Mouse (Mus musculus) limb, embryonic 14.5 days (tissue): ENCODE measurements at regions not wholly inside any gene's neighbourhood (a gene's known extent, or its start where the extent isn't known, plus 50 kb on each side); places are given as distances from the start of the nearest gene placed in this dataset.

Experiments
- ATAC-seq: fragments of 200-750 bp; cut with Nextera tagmentation; 2 replicates; pipeline ENCODE4 v1.8.0; 2017; ENCODE audit warnings: low read depth, moderate number of reproducible peaks, moderate TSS enrichment; ENCODE audit not compliant: low FRiP score
- DNase-seq: peaks from one replicate; pipeline ENCODE4 v3.0.0-alpha.2; 2015; ENCODE audit warnings: low spot score
- H3K27ac ChIP-seq: fragments of 300-500 bp; sonication (generic); replicated peaks from 2 replicates; pipeline ENCODE4 v1.5.1; 2014; ENCODE audit warnings: low read depth, mild to moderate bottlenecking, low read length, moderate library complexity, mixed read lengths
- H3K27me3 ChIP-seq: fragments of 300-500 bp; sonication (generic); 2 replicates; pipeline ENCODE4 v1.6.1; 2014; ENCODE audit warnings: low read length, mixed read lengths; ENCODE audit not compliant: control insufficient read depth, insufficient read depth
- H3K36me3 ChIP-seq: fragments of 300-500 bp; sonication (generic); 2 replicates; pipeline ENCODE4 v1.6.1; 2014; ENCODE audit warnings: mild to moderate bottlenecking, low read length, moderate library complexity, mixed read lengths; ENCODE audit not compliant: control insufficient read depth, insufficient read depth
- H3K4me1 ChIP-seq: fragments of 300-500 bp; sonication (generic); 2 replicates; pipeline ENCODE4 v1.6.1; 2014; ENCODE audit warnings: antibody characterized with exemption, low read length, mixed read lengths; ENCODE audit not compliant: control insufficient read depth, insufficient read depth
- H3K4me2 ChIP-seq: fragments of 300-500 bp; sonication (generic); replicated peaks from 2 replicates; pipeline ENCODE4 v1.6.1; 2014; ENCODE audit warnings: low read depth, mild to moderate bottlenecking, low read length, moderate library complexity; ENCODE audit not compliant: severe bottlenecking
- H3K4me3 ChIP-seq: fragments of 300-500 bp; sonication (generic); replicated peaks from 2 replicates; pipeline ENCODE4 v1.5.1; 2014; ENCODE audit warnings: low read length
- H3K9ac ChIP-seq: fragments of 300-500 bp; sonication (generic); 2 replicates; pipeline ENCODE4 v1.6.1; 2014; ENCODE audit warnings: mild to moderate bottlenecking, low read depth, low read length, moderate library complexity; ENCODE audit not compliant: severe bottlenecking
- H3K9me3 ChIP-seq: fragments of 300-500 bp; sonication (generic); 2 replicates; pipeline ENCODE4 v1.6.1; 2016; ENCODE audit warnings: low read length; ENCODE audit not compliant: control insufficient read depth
- POLR2A ChIP-seq: fragments of 200-500 bp; IDR thresholded peaks from 2 replicates; pipeline ENCODE4 v1.8.0; 2012; ENCODE audit warnings: inconsistent platforms, mild to moderate bottlenecking, moderate library complexity, borderline replicate concordance; ENCODE audit not compliant: insufficient read depth, insufficient read length; ENCODE audit errors: extremely low read depth
- whole genome bisulfite sequencing: fragments of 180-500 bp; shearing (Covaris S2); extraction: QIAGEN DNeasy Blood & Tissue Kit; methylation state at CpG from one replicate; pipeline ENCODE4 v1.1.7; 2014; 5-methylcytosine and 5-hydroxymethylcytosine counted together

GRCm38 (mm10) chr12:12498621-12499020 lies 236.7 kb downstream of the Fam49a start:
- Histone ChIP-seq H3K4me1 (no peaks in the 10 kb centered on the region), H3K36me3 (no peaks in the 10 kb centered on the region), H3K4me3 (no peak overlapping the region), H3K4me2 (no peak overlapping the region), H3K27me3 (no peaks in the 10 kb centered on the region), H3K27ac (no peak overlapping the region), H3K9ac (no peak overlapping the region), H3K9me3 (no peaks in the 10 kb centered on the region)
- no peak for TF ChIP-seq POLR2A
- ATAC-seq, result no peak
- peak; percentile 23 for DNase-seq

GRCm38 (mm10) chr12:12497277-12497841 lies 235.4 kb downstream of the Fam49a start:
- DNase-seq, result no peak
- Histone ChIP-seq H3K4me1 (no peaks in the 10 kb centered on the region), H3K4me3 (no peak overlapping the region), H3K4me2 (no peak overlapping the region), H3K9me3 (no peaks in the 10 kb centered on the region), H3K36me3 (no peaks in the 10 kb centered on the region), H3K27me3 (no peaks in the 10 kb centered on the region), H3K9ac (no peak overlapping the region), H3K27ac (no peak overlapping the region)
- TF ChIP-seq POLR2A, result no peak
- ATAC-seq, result no peak
- 77% methylated on average over 6 of the region's 6 CpGs for WGBS

- H3K27me3 ChIP-seq, result no peaks in the 10 kb centered on the region
- 80% methylated on average over 7 of the region's 7 CpGs for WGBS
- ATAC-seq (no peak), DNase-seq (no peak)
- no peak overlapping the region for H3K27ac ChIP-seq
- TF ChIP-seq POLR2A, result no peak
- no peak overlapping the region for H3K9ac ChIP-seq
- no peaks in the 10 kb centered on the region for H3K36me3 ChIP-seq
- no peaks in the 10 kb centered on the region for H3K4me1 ChIP-seq
- no peak overlapping the region for H3K4me3 ChIP-seq
- H3K4me2 ChIP-seq, result no peak overlapping the region
- H3K9me3 ChIP-seq, result no peaks in the 10 kb centered on the region
Observed at GRCm38 (mm10) chr12:12496593-12497141, 234.7 kb downstream of the Fam49a start.

GRCm38 (mm10) chr12:12490173-12490572 lies 228.2 kb downstream of the Fam49a start:
- Histone ChIP-seq H3K27ac (no peak overlapping the region), H3K27me3 (no peaks in the 10 kb centered on the region), H3K36me3 (no peaks in the 10 kb centered on the region), H3K4me3 (no peak overlapping the region), H3K9ac (no peak overlapping the region), H3K4me1 (peaks cover 2% of the 10 kb centered on the region; the same call in 1 of the 2 replicates), H3K4me2 (no peak overlapping the region), H3K9me3 (no peaks in the 10 kb centered on the region)
- WGBS, result 73% methylated on average over 1 of the region's 1 CpGs
- ATAC-seq (no peak), DNase-seq (no peak)
- no peak for TF ChIP-seq POLR2A

- H3K9me3 ChIP-seq, result no peaks in the 10 kb centered on the region
- no peak for ATAC-seq
- DNase-seq, result no peak
- no peak overlapping the region for H3K9ac ChIP-seq
- no peaks in the 10 kb centered on the region for H3K27me3 ChIP-seq
- H3K27ac ChIP-seq, result no peak overlapping the region
- H3K4me3 ChIP-seq, result no peak overlapping the region
- no peak for TF ChIP-seq POLR2A
- WGBS, result 89% methylated on average over 1 of the region's 1 CpGs
- no peaks in the 10 kb centered on the region for H3K36me3 ChIP-seq
- H3K4me1 ChIP-seq, result peaks cover 5% of the 10 kb centered on the region; the same call in 1 of the 2 replicates
- H3K4me2 ChIP-seq, result no peak overlapping the region
Observed at GRCm38 (mm10) chr12:12488090-12488489, 226.2 kb downstream of the Fam49a start.
